Mouse (Mus musculus): ENCODE results near the gene 4930451I11Rik. TPM values are rescaled to one million over a fixed set of nuclear protein-coding genes. Genes with fewer than 3 reads are reported as not detected.

4930451I11Rik gene
- total and polyA plus RNA-seq, 3 experiments = not detected

- H3K9me3 ChIP-seq (replicated peaks; ENCODE audit: insufficient read depth, low read length) = no peaks in the 10 kb centered on the region
- H3K79me2 ChIP-seq (ENCODE audit: control insufficient read depth, insufficient read depth, low read length, poor library complexity) = no peaks in the 10 kb centered on the region
- no peak overlapping the region for H3K4me3 ChIP-seq (ENCODE audit: control insufficient read depth in 1 of 2, insufficient read depth in 1 of 2, low read depth in 2 of 2, low read length in 2 of 2)
- no peak overlapping the region for H3K27ac ChIP-seq (ENCODE audit: control insufficient read depth, low read depth, low read length)
- H3K9ac ChIP-seq (ENCODE audit: control insufficient read depth, low read depth, low read length, poor library complexity, severe bottlenecking) = no peak overlapping the region
- no peak for DNase-seq (ENCODE audit: low read depth, low spot score)
- H3K4me1 ChIP-seq (ENCODE audit: control insufficient read depth in 1 of 2, insufficient read depth in 2 of 2, low read length in 2 of 2) = no peaks in the 10 kb centered on the region
- TF ChIP-seq TCF12 (IDR thresholded peaks at IDR 0.05; ENCODE audit: low read depth, low read length) (no peak), MAZ (IDR thresholded peaks at IDR 0.05; ENCODE audit: low read depth, low read length) (no peak), MYC (IDR thresholded peaks at IDR 0.05; ENCODE audit: low read depth, low read length) (no peak), GATA1 (IDR thresholded peaks at IDR 0.05; ENCODE audit: low read depth, low read length) (no peak), ETS1 (IDR thresholded peaks at IDR 0.05; ENCODE audit: low read depth, low read length) (no peak), ZC3H11A (IDR thresholded peaks at IDR 0.05; ENCODE audit: low read depth, low read length) (no peak), SMC3 (IDR thresholded peaks at IDR 0.05; ENCODE audit: low read depth, low read length) (no peak), MYB (IDR thresholded peaks at IDR 0.05; ENCODE audit: low read depth, low read length) (no peak), CHD1 (IDR thresholded peaks at IDR 0.05; ENCODE audit: low read depth, low read length) (no peak), CTCF (IDR thresholded peaks at IDR 0.05 in 2 of 3, conservative IDR thresholded peaks at IDR 0.05 in 1 of 3; ENCODE audit: control insufficient read depth in 1 of 3, insufficient read depth in 1 of 3, low read depth in 2 of 3, low read length in 3 of 3, poor library complexity in 1 of 3, severe bottlenecking in 1 of 3) (no peak), NRF1 (IDR thresholded peaks at IDR 0.05; ENCODE audit: insufficient read depth, low read depth, low read length, poor library complexity, severe bottlenecking) (no peak), JUND (IDR thresholded peaks at IDR 0.05; ENCODE audit: low read depth, low read length) (no peak), CHD2 (IDR thresholded peaks at IDR 0.05; ENCODE audit: low read length) (no peak), HCFC1 (IDR thresholded peaks at IDR 0.05; ENCODE audit: low read depth, low read length) (no peak), RCOR1 (IDR thresholded peaks at IDR 0.05; ENCODE audit: low read depth, low read length) (no peak), ZNF384 (IDR thresholded peaks at IDR 0.05; ENCODE audit: low read depth, low read length) (no peak), TAL1 (IDR thresholded peaks at IDR 0.05; ENCODE audit: low read length) (no peak), MXI1 (IDR thresholded peaks at IDR 0.05; ENCODE audit: low read depth, low read length) (no peak)
- H3K27me3 ChIP-seq (ENCODE audit: control insufficient read depth in 1 of 2, insufficient read depth in 2 of 2, low read length in 2 of 2) = no peaks in the 10 kb centered on the region
- H3K36me3 ChIP-seq (ENCODE audit: control insufficient read depth in 1 of 2, insufficient read depth in 2 of 2, low read length in 2 of 2) = peaks cover 0 to 15% of the 10 kb centered on the region in 2 experiments; a peak in 2 of 4 replicates
Measured at GRCm38 (mm10) chr7:126869780-126870519, 38.5 kb upstream of the 4930451I11Rik start.

GRCm38 (mm10) chr7:126868003-126868402 lies 36.6 kb upstream of the 4930451I11Rik start:
- Histone ChIP-seq H3K27me3 (ENCODE audit: control insufficient read depth in 1 of 2, insufficient read depth in 2 of 2, low read length in 2 of 2) (no peaks in the 10 kb centered on the region), H3K27ac (ENCODE audit: control insufficient read depth, low read depth, low read length) (no peak overlapping the region), H3K9ac (ENCODE audit: control insufficient read depth, low read depth, low read length, poor library complexity, severe bottlenecking) (no peak overlapping the region), H3K4me3 (ENCODE audit: control insufficient read depth in 1 of 2, insufficient read depth in 1 of 2, low read depth in 2 of 2, low read length in 2 of 2) (no peak overlapping the region), H3K9me3 (replicated peaks; ENCODE audit: insufficient read depth, low read length) (no peaks in the 10 kb centered on the region), H3K36me3 (ENCODE audit: control insufficient read depth in 1 of 2, insufficient read depth in 2 of 2, low read length in 2 of 2) (peaks cover 1 to 7% of the 10 kb centered on the region in 2 experiments; a peak in 3 of 4 replicates), H3K4me1 (ENCODE audit: control insufficient read depth in 1 of 2, insufficient read depth in 2 of 2, low read length in 2 of 2) (peaks cover 1 to 7% of the 10 kb centered on the region in 2 experiments; a peak in 2 of 4 replicates), H3K79me2 (ENCODE audit: control insufficient read depth, insufficient read depth, low read length, poor library complexity) (no peaks in the 10 kb centered on the region)
- DNase-seq (ENCODE audit: low read depth, low spot score) = no peak
- TF ChIP-seq CTCF (IDR thresholded peaks at IDR 0.05 in 2 of 3, conservative IDR thresholded peaks at IDR 0.05 in 1 of 3; ENCODE audit: control insufficient read depth in 1 of 3, insufficient read depth in 1 of 3, low read depth in 2 of 3, low read length in 3 of 3, poor library complexity in 1 of 3, severe bottlenecking in 1 of 3) = no peak
- no peak for TF ChIP-seq BHLHE40 (IDR thresholded peaks at IDR 0.05; ENCODE audit: borderline replicate concordance, low read depth, low read length)
- no peak for TF ChIP-seq ELF1 (IDR thresholded peaks at IDR 0.05; ENCODE audit: low read depth, low read length)
- no peak for TF ChIP-seq USF2 (IDR thresholded peaks at IDR 0.05; ENCODE audit: borderline replicate concordance in 1 of 2, insufficient read depth in 1 of 2, low read depth in 1 of 2, low read length in 2 of 2)
- TF ChIP-seq MAFK (IDR thresholded peaks at IDR 0.05; ENCODE audit: borderline replicate concordance, low read depth, low read length) = no peak
- TF ChIP-seq SIN3A (IDR thresholded peaks at IDR 0.05; ENCODE audit: low read length) = no peak
- TF ChIP-seq POLR2A (IDR thresholded peaks at IDR 0.05; ENCODE audit: control insufficient read depth in 1 of 2, insufficient read depth in 1 of 2, low read depth in 1 of 2, low read length in 2 of 2, poor library complexity in 1 of 2) = no peak
- TF ChIP-seq GATA1 (IDR thresholded peaks at IDR 0.05; ENCODE audit: low read depth, low read length) = no peak
- no peak for TF ChIP-seq JUND (IDR thresholded peaks at IDR 0.05; ENCODE audit: low read depth, low read length)
- no peak for TF ChIP-seq TAL1 (IDR thresholded peaks at IDR 0.05; ENCODE audit: low read length)
- TF ChIP-seq ZNF384 (IDR thresholded peaks at IDR 0.05; ENCODE audit: low read depth, low read length) = no peak
- TF ChIP-seq MEF2A (IDR thresholded peaks at IDR 0.05; ENCODE audit: extremely low read depth, insufficient replicate concordance, low read depth, low read length, poor library complexity, severe bottlenecking) = no peak
- TF ChIP-seq RCOR1 (IDR thresholded peaks at IDR 0.05; ENCODE audit: low read depth, low read length) = no peak
- no peak for TF ChIP-seq POLR2AphosphoS5 (IDR thresholded peaks at IDR 0.05; ENCODE audit: borderline replicate concordance, low read depth, low read length)
- no peak for TF ChIP-seq TBP (IDR thresholded peaks at IDR 0.05; ENCODE audit: low read depth, low read length)
- no peak for TF ChIP-seq MYC (IDR thresholded peaks at IDR 0.05; ENCODE audit: low read depth, low read length)
- TF ChIP-seq MXI1 (IDR thresholded peaks at IDR 0.05; ENCODE audit: low read depth, low read length) = no peak

Measured in MEL (cell line).